Mouse (Mus musculus) C2C12 (cell line): Measurements from ENCODE around the gene Stk39. TPM values are rescaled to one million over a fixed set of nuclear protein-coding genes. Genes with fewer than 3 reads are reported as not detected.

Source experiments
- H3K27me3 ChIP-seq: one replicate; pipeline ENCODE4 v1.6.1; 2011; ENCODE audit not compliant: control insufficient read depth, insufficient read depth, insufficient read length
- H3K36me3 ChIP-seq: one replicate; pipeline ENCODE4 v1.6.1; 2011; ENCODE audit not compliant: control insufficient read depth, insufficient read depth
- H3K4me3 ChIP-seq: one replicate; pipeline ENCODE4 v1.5.1; 2011; ENCODE audit warnings: mild to moderate bottlenecking, control low read depth; ENCODE audit not compliant: poor library complexity, insufficient read depth, severe bottlenecking
- H3K79me2 ChIP-seq: one replicate; pipeline ENCODE4 v1.6.1; 2011; ENCODE audit not compliant: control insufficient read depth, insufficient read depth
- H3K79me3 ChIP-seq: one replicate; pipeline ENCODE4 v1.6.1; 2011; ENCODE audit warnings: low read depth, control low read depth
- H3ac ChIP-seq: one replicate; pipeline ENCODE3; 2011; ENCODE audit warnings: low read depth; ENCODE audit not compliant: control insufficient read depth, insufficient read length
- CEBPB ChIP-seq: IDR thresholded peaks from one replicate; pipeline ENCODE4 v1.6.1; 2011; ENCODE audit warnings: low read depth, mild to moderate bottlenecking, control low read depth, moderate library complexity
- CTCF ChIP-seq: IDR thresholded peaks from one replicate; pipeline ENCODE4 v1.5.1; 2011; ENCODE audit not compliant: control insufficient read depth, insufficient read depth, insufficient read length
- FOSL1 ChIP-seq: IDR thresholded peaks from one replicate; pipeline ENCODE4 v1.8.0; 2011; ENCODE audit warnings: mild to moderate bottlenecking, low read length; ENCODE audit not compliant: poor library complexity, insufficient read depth, severe bottlenecking
- MAX ChIP-seq: IDR thresholded peaks from one replicate; pipeline ENCODE4 v1.6.1; 2011; ENCODE audit warnings: mild to moderate bottlenecking, control low read depth
- MYOD1 ChIP-seq: IDR thresholded peaks from one replicate; pipeline ENCODE4 v1.6.1; 2011; ENCODE audit warnings: low read depth; ENCODE audit not compliant: control insufficient read depth, insufficient read length
- MYOG ChIP-seq: IDR thresholded peaks from one replicate; pipeline ENCODE4 v1.6.1; 2011; ENCODE audit not compliant: control insufficient read depth, insufficient read length; ENCODE audit errors: extremely low read depth
- USF1 ChIP-seq: IDR thresholded peaks from one replicate; pipeline ENCODE4 v1.6.1; 2011; ENCODE audit warnings: low read depth, mild to moderate bottlenecking, control low read depth, moderate library complexity
- polyA plus RNA-seq: library from polyadenylated mRNA; unstranded; fragments of >200 nt; fragmentation: generic; extraction: Trizol; gene quantifications from one replicate; pipeline ENCODE4 v1.2.1, GENCODE M21; 2012; ENCODE audit warnings: missing spikeins

Gene Stk39
- polyA plus RNA-seq, 1 experiment, result 11.3 TPM

DNA sequence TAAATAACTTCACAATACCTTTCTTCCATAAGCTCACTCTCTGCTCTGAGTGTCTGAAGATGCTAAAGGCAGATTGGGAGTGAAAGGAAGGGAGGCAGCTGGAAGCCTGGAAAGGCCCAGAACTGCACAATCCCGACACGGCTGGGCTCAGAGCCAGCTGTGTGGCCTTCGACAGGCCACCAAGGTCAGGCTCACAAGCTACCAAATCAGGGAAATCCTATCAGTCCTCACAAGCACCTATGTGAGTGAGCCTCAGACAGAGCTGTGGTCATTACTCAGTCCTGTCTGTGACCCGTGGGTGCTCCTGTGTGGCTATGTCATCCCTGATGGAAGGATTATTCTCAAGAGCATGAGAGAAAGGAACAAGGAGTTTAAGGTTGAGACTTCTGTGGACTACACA is 19.7 kb downstream of the Stk39 start:
- H3ac ChIP-seq, result no peak overlapping the region
- no peaks in the 10 kb centered on the region for H3K36me3 ChIP-seq
- H3K79me3 ChIP-seq, result no peaks in the 10 kb centered on the region
- no peaks in the 10 kb centered on the region for H3K79me2 ChIP-seq
- TF ChIP-seq MYOG, result no peak
- TF ChIP-seq MYOD1, result no peak
- TF ChIP-seq CTCF, result no peak
- TF ChIP-seq MAX, result no peak
- no peak for TF ChIP-seq USF1
- TF ChIP-seq CEBPB, result no peak
- no peak for TF ChIP-seq FOSL1
- H3K4me3 ChIP-seq, result no peak overlapping the region
- no peaks in the 10 kb centered on the region for H3K27me3 ChIP-seq

DNA sequence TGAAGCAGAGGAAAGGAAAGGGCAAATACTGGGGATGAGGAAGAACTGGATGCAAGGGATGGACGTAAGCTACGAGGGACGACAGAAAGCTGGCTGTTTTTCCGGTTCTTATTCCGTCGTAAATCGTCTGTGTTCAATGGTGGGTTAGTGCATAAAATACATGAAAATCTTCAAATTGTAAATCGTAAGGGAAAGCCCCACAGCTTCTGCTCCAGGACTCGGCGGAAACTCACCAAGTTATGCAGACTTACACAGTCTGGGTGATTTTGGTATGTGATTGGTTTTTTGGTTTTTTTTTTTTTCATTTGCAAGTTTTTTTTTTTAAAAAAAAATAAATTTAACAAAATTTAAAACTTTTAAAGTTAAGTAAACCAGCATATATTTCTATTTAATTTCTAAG is 24.0 kb downstream of the Stk39 start:
- no peaks in the 10 kb centered on the region for H3K36me3 ChIP-seq
- no peaks in the 10 kb centered on the region for H3K27me3 ChIP-seq
- no peaks in the 10 kb centered on the region for H3K79me3 ChIP-seq
- H3ac ChIP-seq, result no peak overlapping the region
- H3K79me2 ChIP-seq, result no peaks in the 10 kb centered on the region
- no peak for TF ChIP-seq MAX
- no peak for TF ChIP-seq FOSL1
- no peak for TF ChIP-seq CEBPB
- TF ChIP-seq CTCF, result no peak
- no peak for TF ChIP-seq USF1
- no peak for TF ChIP-seq MYOD1
- TF ChIP-seq MYOG, result no peak
- no peak overlapping the region for H3K4me3 ChIP-seq

DNA sequence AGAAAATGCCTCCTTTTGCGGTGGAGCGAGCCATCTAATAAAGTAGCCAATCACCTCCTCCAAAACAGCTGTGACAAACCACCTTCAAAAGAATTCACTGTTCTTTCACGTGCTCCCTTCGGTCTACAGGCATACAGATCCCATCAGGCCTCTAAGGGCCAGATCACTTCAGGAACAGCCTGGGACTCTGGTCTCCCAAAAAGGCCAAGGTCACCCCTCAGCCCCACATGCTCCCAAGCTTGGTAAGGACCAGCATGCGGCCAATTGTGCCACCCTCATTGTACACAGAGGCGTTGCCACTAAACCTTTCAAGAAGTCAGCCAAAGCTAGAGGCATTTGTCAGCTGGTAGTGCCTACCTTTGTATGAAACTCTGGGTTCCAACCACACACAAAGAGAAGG is 28.9 kb downstream of the Stk39 start:
- Histone ChIP-seq H3K27me3 (no peaks in the 10 kb centered on the region), H3ac (no peak overlapping the region), H3K4me3 (no peak overlapping the region), H3K79me2 (no peaks in the 10 kb centered on the region), H3K79me3 (no peaks in the 10 kb centered on the region), H3K36me3 (no peaks in the 10 kb centered on the region)
- no peak for TF ChIP-seq FOSL1
- no peak for TF ChIP-seq MYOG
- TF ChIP-seq USF1, result no peak
- no peak for TF ChIP-seq CEBPB
- TF ChIP-seq MAX, result no peak
- no peak for TF ChIP-seq CTCF
- no peak for TF ChIP-seq MYOD1

DNA sequence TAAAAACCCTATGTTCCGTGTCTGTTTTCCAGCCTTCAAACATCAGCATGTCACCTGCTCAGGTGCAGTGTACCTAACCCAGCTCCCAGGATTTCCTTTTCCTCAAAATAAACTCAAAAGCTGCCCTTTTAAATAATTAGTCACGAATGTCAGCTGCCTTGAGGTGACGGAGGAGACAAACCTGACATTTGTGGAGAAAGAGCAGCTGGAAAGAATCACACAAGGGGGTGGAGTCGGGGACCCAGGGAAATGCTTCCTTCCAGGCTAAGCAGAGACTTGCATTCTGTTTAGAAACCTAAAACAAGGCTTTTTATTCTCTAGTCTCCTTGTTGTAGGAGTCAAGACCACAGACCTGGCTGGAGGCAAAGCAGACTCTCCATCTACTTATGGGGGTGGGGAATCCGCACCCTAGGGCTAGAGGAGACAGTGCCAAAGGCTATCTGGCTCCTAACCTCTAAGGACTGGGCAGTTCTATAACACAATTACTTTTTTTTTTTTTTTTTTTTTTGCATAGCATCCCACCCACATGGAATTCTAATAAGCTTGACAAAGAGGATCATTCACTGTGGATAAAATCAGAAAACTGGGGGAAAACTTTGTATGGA is 29.9 kb downstream of the Stk39 start:
- no peak overlapping the region for H3K4me3 ChIP-seq
- H3K27me3 ChIP-seq, result no peaks in the 10 kb centered on the region
- H3K79me2 ChIP-seq, result no peaks in the 10 kb centered on the region
- TF ChIP-seq CEBPB, result no peak
- no peak for TF ChIP-seq FOSL1
- TF ChIP-seq MYOD1, result no peak
- TF ChIP-seq MYOG, result no peak
- no peak for TF ChIP-seq MAX
- TF ChIP-seq CTCF, result no peak
- TF ChIP-seq USF1, result no peak
- no peak overlapping the region for H3ac ChIP-seq
- H3K79me3 ChIP-seq, result no peaks in the 10 kb centered on the region
- no peaks in the 10 kb centered on the region for H3K36me3 ChIP-seq

DNA sequence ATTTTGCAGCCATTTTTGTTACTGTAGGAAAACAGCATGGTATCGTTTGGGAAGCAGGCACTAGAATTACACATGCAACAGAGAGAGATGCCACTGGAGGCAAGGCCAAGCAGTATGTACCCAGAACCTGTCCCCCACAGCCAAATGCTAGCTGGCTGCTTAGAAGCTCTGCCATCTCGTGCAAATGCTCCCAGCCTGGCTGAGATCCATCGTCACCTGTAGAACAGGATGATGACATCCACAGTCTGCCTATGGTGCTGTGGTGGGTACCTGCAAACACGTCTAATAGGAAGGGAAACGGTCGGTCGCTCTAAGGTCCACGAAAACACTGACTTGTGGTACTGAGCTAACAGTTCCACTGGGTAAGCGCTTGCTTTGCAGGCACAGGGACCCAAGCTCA is 32.5 kb downstream of the Stk39 start:
- Histone ChIP-seq H3K27me3 (no peaks in the 10 kb centered on the region), H3ac (no peak overlapping the region), H3K36me3 (no peaks in the 10 kb centered on the region), H3K79me3 (no peaks in the 10 kb centered on the region), H3K4me3 (no peak overlapping the region), H3K79me2 (no peaks in the 10 kb centered on the region)
- TF ChIP-seq MAX, result no peak
- TF ChIP-seq USF1, result no peak
- no peak for TF ChIP-seq MYOG
- no peak for TF ChIP-seq FOSL1
- no peak for TF ChIP-seq MYOD1
- no peak for TF ChIP-seq CTCF
- TF ChIP-seq CEBPB, result no peak

DNA sequence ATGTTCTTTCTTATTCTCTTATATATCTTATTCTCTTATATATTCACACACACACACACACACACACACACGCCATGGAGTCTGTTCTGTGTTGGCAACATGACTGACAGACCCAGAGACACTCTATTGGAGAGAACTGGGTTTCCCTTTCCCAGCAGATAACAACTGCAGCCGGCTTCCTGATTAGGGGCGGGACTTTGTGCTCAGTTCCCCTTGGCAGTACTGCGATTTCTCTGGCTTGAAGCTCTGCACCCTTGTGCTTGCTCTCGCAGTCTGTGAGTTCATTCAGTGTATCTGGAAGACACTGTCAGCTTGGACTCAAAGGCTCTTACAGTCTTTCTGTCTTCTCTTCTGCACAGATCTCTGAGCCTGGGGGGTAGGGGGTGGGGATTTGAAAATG is 34.1 kb downstream of the Stk39 start:
- TF ChIP-seq MAX, result no peak
- TF ChIP-seq FOSL1, result no peak
- TF ChIP-seq MYOG, result no peak
- TF ChIP-seq MYOD1, result no peak
- TF ChIP-seq USF1, result no peak
- TF ChIP-seq CTCF, result no peak
- no peak for TF ChIP-seq CEBPB
- no peaks in the 10 kb centered on the region for H3K79me2 ChIP-seq

More for the DNA sequence above, 34.1 kb downstream of the Stk39 start:
- Histone ChIP-seq H3ac (no peak overlapping the region), H3K79me3 (no peaks in the 10 kb centered on the region), H3K4me3 (no peak overlapping the region), H3K27me3 (no peaks in the 10 kb centered on the region), H3K36me3 (no peaks in the 10 kb centered on the region)
